Mouse (Mus musculus): ENCODE measurements around the gene Syt17.

GRCm38 (mm10) chr7:118461400-118462136, 13.5 kb upstream of the Syt17 start:
- no peak for TF ChIP-seq CTCF (IDR thresholded peaks at IDR 0.05; ENCODE audit: extremely low read depth, insufficient read depth, low read length)
- no peak for TF ChIP-seq POLR2A (IDR thresholded peaks at IDR 0.05; ENCODE audit: extremely low read depth, insufficient read depth, low read length)

Measured in cortical plate, adult 2 months (tissue).